Mouse (Mus musculus): ENCODE measurements around the gene Smoc2. TPM values are rescaled to one million over a fixed set of nuclear protein-coding genes. Genes with fewer than 3 reads are reported as not detected.

The Smoc2 gene
- polyA plus RNA-seq (2012) = not detected in 2 replicates

GRCm38 (mm10) chr17:14279177-14279965 lies at the start of gene Smoc2:
TSS of gene Smoc2 (plus strand) at chr17:14279506.
- no peak for TF ChIP-seq GATA1 (IDR thresholded peaks at IDR 0.05; ENCODE audit: low read length)

- TF ChIP-seq GATA1 (IDR thresholded peaks at IDR 0.05; ENCODE audit: low read length) = no peak
Measured at GRCm38 (mm10) chr17:14230698-14231430, 48.4 kb upstream of the Smoc2 start.

- no peak for TF ChIP-seq GATA1 (IDR thresholded peaks at IDR 0.05; ENCODE audit: low read length)
Measured at GRCm38 (mm10) chr17:14232629-14233028, 46.7 kb upstream of the Smoc2 start.

GRCm38 (mm10) chr17:14233658-14234057 lies 45.6 kb upstream of the Smoc2 start:
- no peak for TF ChIP-seq GATA1 (IDR thresholded peaks at IDR 0.05; ENCODE audit: low read length)

- TF ChIP-seq GATA1 (IDR thresholded peaks at IDR 0.05; ENCODE audit: low read length) = no peak
Measured at GRCm38 (mm10) chr17:14234774-14235389, 44.4 kb upstream of the Smoc2 start.

- TF ChIP-seq GATA1 (IDR thresholded peaks at IDR 0.05; ENCODE audit: low read length) = no peak
Measured at GRCm38 (mm10) chr17:14237134-14237533, 42.2 kb upstream of the Smoc2 start.

- TF ChIP-seq GATA1 (IDR thresholded peaks at IDR 0.05; ENCODE audit: low read length) = no peak
Measured at GRCm38 (mm10) chr17:14239960-14240359, 39.3 kb upstream of the Smoc2 start.

- no peak for TF ChIP-seq GATA1 (IDR thresholded peaks at IDR 0.05; ENCODE audit: low read length)
Measured at GRCm38 (mm10) chr17:14242634-14243033, 36.7 kb upstream of the Smoc2 start.

- no peak for TF ChIP-seq GATA1 (IDR thresholded peaks at IDR 0.05; ENCODE audit: low read length)
Measured at GRCm38 (mm10) chr17:14244195-14244965, 34.9 kb upstream of the Smoc2 start.

- TF ChIP-seq GATA1 (IDR thresholded peaks at IDR 0.05; ENCODE audit: low read length) = no peak
Measured at GRCm38 (mm10) chr17:14246266-14246665, 33.0 kb upstream of the Smoc2 start.

GRCm38 (mm10) chr17:14247931-14248330 lies 31.4 kb upstream of the Smoc2 start:
- TF ChIP-seq GATA1 (IDR thresholded peaks at IDR 0.05; ENCODE audit: low read length) = no peak

- TF ChIP-seq GATA1 (IDR thresholded peaks at IDR 0.05; ENCODE audit: low read length) = no peak
Measured at GRCm38 (mm10) chr17:14249595-14249994, 29.7 kb upstream of the Smoc2 start.

- TF ChIP-seq GATA1 (IDR thresholded peaks at IDR 0.05; ENCODE audit: low read length) = no peak
Measured at GRCm38 (mm10) chr17:14250401-14250800, 28.9 kb upstream of the Smoc2 start.

GRCm38 (mm10) chr17:14252456-14252855 lies 26.9 kb upstream of the Smoc2 start:
- no peak for TF ChIP-seq GATA1 (IDR thresholded peaks at IDR 0.05; ENCODE audit: low read length)

- no peak for TF ChIP-seq GATA1 (IDR thresholded peaks at IDR 0.05; ENCODE audit: low read length)
Measured at GRCm38 (mm10) chr17:14254616-14255015, 24.7 kb upstream of the Smoc2 start.
